Mouse (Mus musculus) megakaryocyte progenitor cell, adult 5-6 weeks (primary cell): ENCODE measurements around the gene Wdr76. TPM values are rescaled to one million over a fixed set of nuclear protein-coding genes. Genes with fewer than 3 reads are reported as not detected.
"Not testable (repeated sequence)": the region's sequence is repeated elsewhere in the genome, so short reads cannot be mapped to it uniquely, and the experiment has no call there.

Experiments
- ATAC-seq: replicated peaks from 2 replicates; pipeline ENCODE4 v1.8.0; 2016; ENCODE audit warnings: mild to moderate bottlenecking, moderate TSS enrichment, inconsistent platforms; ENCODE audit not compliant: poor library complexity
- total RNA-seq, 2 experiments: library from RNA; stranded (forward) in 1 of 2; stranded (reverse) in 1 of 2; fragments of 157-497, 149-512 nt in 1 of 2; fragments of 200-1000 nt in 1 of 2; gene quantifications; 2 replicates each; pipeline versions ENCODE4 v1.2.3 to v1.2.4; 2015 to 2017

Gene Wdr76
- total RNA-seq (2015) (38.0 and 40.1 TPM in 2 replicates), total RNA-seq (2017) (38.9 and 39.1 TPM in 2 replicates)

GRCm38 (mm10) chr2:121505942-121506882 is at the start of gene Wdr76, which contains the start of gene Mfap1a:
Gene Wdr76, plus strand, starts transcription at chr2:121506723.
Gene Mfap1a, minus strand, starts transcription at chr2:121506665.
- ATAC-seq = peak; percentile 98

- no peak for ATAC-seq
Observed at GRCm38 (mm10) chr2:121460071-121460470, 46.5 kb upstream of the Wdr76 start.

- peak; percentile 51; the same call in 1 of the 2 replicates for ATAC-seq
Observed at GRCm38 (mm10) chr2:121468982-121469381, 37.5 kb upstream of the Wdr76 start.

DNA sequence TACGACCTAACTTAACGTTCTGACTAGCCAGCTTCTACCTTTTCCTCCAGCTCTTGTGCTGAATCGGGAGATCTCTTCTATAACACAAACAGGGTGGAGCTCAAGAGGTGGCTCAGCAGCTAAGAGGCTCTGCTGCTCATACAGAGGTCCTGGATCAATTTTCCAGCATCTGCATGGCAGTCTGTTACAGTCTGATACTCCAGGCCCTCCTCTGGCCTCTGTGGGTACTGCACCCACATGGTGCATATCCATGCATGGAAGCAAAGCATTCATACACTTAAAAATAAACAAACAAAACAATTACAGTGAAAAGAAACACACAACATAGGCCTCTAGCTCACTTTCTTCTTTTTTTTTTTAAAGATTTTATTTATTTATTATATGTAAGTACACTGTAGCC is 33.7 kb upstream of the Wdr76 start:
- peak; percentile 51 for ATAC-seq

DNA sequence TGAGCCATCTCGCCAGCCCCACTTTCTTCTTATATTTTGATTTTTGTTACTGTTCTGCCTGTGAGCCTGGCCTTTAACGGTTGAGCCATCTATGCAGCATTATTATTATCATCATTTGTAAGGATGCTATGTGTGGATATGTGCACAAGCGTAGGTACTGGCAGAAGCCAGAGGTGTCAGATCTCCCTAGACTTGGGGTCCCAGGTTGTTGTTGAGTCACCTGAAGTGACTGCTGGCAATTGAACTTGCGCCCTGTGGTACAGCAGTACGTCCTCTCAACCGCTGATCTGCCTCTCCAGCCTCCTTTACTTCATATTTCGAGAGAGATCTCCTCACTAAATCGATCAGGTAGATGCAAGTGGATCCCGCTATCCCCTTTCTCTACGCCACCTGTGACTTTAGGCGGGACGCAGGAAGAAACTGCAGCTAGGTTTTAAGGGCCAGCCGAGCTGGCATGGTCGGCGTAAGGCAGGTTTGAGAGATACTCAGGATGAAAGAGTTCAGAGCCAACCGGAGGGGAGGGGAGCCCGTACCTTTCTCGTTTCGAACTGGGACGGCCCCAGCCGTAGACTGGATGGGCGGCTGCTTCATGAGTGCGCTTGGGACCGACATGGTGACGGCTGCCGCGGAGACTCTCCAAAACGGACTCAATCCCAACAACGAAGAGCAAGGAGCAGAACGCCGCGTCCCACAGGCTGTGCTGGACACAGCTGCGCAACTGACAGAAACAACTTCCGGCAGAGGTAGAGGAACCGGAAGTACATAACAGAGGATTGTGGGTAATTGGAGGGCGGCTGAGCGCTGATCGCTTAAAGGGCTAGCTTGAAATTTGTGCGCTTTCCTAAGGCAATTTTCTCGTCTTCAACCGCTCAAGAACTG is 33.0 kb upstream of the Wdr76 start, which contains the start of gene Mfap1b:
Gene Mfap1b, minus strand, starts transcription at position 767 of the 879 bp plus-strand sequence.
- peak; percentile 98 for ATAC-seq

GRCm38 (mm10) chr2:121474180-121474535 is 32.4 kb upstream of the Wdr76 start:
- ATAC-seq = peak; percentile 35

GRCm38 (mm10) chr2:121475306-121475705 is 31.2 kb upstream of the Wdr76 start:
- not testable (repeated sequence) for ATAC-seq

- ATAC-seq = no peak
Observed at GRCm38 (mm10) chr2:121477491-121478266, 28.8 kb upstream of the Wdr76 start.

DNA sequence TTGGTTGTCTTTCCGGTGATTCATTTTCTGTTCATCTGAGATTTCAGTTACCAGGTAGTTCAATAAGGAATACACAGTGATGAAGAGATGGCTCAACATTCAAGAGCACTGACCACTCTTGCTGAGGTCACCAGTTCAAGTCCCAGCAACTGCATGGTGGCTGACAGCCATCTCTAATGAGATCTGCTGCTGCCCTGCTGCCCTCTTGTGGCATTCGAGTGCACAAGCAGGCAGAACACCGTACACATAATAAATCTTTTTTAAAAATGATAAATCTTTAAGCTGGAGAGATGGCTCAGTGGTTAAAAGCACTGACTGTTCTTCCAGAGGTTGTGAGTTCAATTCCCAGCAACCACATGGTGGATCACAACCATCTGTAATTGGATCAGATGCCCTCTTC is 26.0 kb upstream of the Wdr76 start:
- ATAC-seq = peak; percentile 95

GRCm38 (mm10) chr2:121480916-121481315 is 25.6 kb upstream of the Wdr76 start:
- ATAC-seq = peak; percentile 30

GRCm38 (mm10) chr2:121483576-121483975 is 22.9 kb upstream of the Wdr76 start:
- no peak for ATAC-seq

GRCm38 (mm10) chr2:121484403-121484802 is 22.1 kb upstream of the Wdr76 start:
- peak; percentile 56 for ATAC-seq

DNA sequence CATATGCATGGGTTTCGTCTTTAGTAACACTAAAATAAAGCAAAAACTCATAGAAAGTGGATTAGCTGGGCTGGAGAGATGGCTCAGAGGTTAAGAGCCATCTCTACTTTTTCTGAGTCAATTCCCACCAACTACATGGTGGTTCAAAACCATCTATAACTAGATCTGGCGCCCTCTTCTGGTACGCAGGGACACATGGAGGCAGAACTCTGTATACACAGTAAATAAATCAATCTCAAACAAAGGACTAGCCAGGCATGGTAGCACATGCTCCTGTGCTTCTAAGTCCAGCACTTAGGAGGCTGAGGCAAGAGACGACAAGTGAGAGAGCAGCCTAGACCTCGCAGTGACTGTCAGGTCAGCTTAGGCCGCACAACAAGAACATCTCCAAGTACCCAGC is 5.0 kb upstream of the Wdr76 start:
- peak; percentile 53 for ATAC-seq

DNA sequence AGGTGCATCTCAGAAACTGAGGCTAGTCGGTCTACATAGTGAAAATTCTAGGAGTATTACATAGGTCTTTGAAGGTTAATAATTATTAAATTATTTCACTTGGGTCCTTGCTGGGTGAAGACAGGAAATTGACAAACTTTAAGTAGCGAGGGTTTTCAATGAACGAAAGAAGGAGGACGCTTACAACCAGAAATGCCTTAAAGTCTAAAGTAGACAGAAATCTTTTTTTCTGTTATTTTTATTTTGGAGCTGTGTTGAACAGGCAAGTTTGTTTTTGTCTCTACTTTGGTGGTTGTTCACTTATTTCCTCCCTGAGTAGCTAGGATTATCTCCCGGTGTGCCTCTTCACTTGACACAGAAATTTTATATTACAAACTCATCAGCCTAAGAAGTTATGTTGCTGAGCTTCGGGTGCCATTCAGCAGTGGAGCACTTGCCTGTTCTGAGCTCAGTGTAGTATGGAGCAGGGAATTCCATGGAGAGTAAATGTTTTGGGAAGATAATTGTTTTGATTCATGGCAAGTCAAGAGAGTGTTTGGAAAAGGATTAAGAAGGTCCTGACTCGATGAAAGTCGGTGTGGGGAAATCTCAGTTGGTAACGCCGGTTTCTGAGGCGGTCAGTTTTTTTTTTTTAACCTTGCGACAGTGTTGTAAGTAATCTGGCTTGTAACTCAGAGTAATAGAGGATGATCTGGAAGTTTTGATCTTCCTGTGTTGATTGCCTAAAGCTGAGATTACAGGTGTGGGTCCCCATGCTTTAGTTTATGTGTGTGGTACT is 839 bp downstream of the Wdr76 start:
- no peak for ATAC-seq

DNA sequence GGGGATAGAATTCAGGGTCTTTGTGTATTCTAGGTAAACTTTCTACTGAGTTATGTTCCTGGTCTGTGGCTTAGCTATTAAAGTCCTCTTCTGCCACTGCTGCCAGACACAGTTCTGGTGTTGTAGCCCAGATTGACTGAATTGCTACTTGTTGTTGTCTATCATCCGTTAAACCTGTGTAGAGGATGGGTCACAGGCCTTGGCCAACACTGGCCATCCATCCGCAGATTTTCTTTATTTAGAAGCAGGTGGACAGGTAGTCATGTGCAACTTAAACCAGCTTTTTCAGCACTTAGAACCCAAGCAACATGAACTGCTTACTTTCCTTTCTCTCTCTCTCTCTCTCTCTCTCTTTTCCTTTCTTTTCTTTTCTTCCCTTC is 1.4 kb downstream of the Wdr76 start:
- no peak for ATAC-seq

DNA sequence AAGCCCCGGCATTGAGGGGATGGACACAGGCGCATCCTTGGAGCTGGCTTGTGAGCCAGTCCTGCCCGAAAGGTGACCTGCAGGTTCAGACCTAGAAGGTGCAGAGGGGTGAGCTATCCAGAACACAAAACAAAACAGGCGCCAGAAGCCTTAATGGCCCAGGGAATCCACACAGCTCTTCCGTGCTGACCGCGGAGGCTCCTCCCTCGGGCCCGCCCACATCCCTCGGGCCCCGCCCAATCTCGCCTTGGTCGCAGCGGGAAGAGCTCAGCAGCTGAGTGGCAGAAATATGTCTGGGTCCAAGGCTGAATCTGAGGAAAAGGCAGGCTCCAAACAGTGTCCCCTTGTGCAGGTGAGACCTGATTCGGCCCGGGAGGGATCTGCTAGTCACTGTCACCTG is 3.1 kb downstream of the Wdr76 start:
- peak; percentile 56 for ATAC-seq

GRCm38 (mm10) chr2:121511401-121511800 is 4.9 kb downstream of the Wdr76 start:
- no peak for ATAC-seq

- peak; percentile 55 for ATAC-seq
Observed at GRCm38 (mm10) chr2:121512991-121513765, 6.7 kb downstream of the Wdr76 start.

DNA sequence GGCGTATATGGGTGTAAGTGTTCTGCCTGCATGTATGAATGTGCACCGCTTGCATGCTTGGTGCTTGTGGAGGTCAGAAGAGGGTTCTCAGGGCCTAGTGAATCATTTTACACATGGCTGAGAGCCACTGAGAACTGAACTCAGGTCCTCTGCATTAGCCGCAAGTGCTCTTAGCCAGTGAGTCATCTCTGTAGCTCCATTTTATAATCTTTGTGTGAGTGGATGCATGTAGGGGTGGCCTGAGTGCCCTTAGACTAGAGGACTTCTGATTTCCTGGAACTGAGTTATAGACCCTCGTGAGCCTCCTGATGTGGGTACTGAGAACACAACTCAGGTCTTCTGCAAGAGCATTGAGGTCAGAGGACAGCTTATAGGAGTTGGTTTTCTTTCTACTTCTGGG is 7.7 kb downstream of the Wdr76 start:
- ATAC-seq = no peak
